Mouse (Mus musculus) embryonic facial prominence, embryonic 11.5 days (tissue): ENCODE data around the gene Cpne4. TPM values are rescaled to one million over a fixed set of nuclear protein-coding genes. Genes with fewer than 3 reads are reported as not detected.

ENCODE experiments used
- ATAC-seq: fragments of 200-750 bp; cut with Nextera tagmentation; replicated peaks from 2 replicates; pipeline ENCODE4 v1.8.0; 2017; ENCODE audit warnings: low read depth; ENCODE audit not compliant: insufficient number of reproducible peaks, low FRiP score, low TSS enrichment
- DNase-seq: peaks from one replicate; pipeline ENCODE4 v3.0.0-alpha.2; 2015; ENCODE audit warnings: low spot score
- H3K27ac ChIP-seq: fragments of 300-500 bp; sonication (generic); replicated peaks from 2 replicates; pipeline ENCODE4 v1.5.1; 2014; ENCODE audit warnings: mild to moderate bottlenecking, low read depth, low read length, control low read depth
- H3K27me3 ChIP-seq: fragments of 300-500 bp; sonication (generic); 2 replicates; pipeline ENCODE4 v1.6.1; 2014; ENCODE audit warnings: mild to moderate bottlenecking, low read length, moderate library complexity, mixed read lengths; ENCODE audit not compliant: control insufficient read depth, insufficient read depth
- H3K36me3 ChIP-seq: fragments of 300-500 bp; sonication (generic); replicated peaks from 2 replicates; pipeline ENCODE4 v1.6.1; 2014; ENCODE audit warnings: low read depth, mild to moderate bottlenecking, low read length, moderate library complexity, mixed read lengths; ENCODE audit not compliant: control insufficient read depth, insufficient read depth
- H3K4me1 ChIP-seq: fragments of 300-500 bp; sonication (generic); 2 replicates; pipeline ENCODE4 v1.6.1; 2014; ENCODE audit warnings: low read length, mixed read lengths; ENCODE audit not compliant: control insufficient read depth, insufficient read depth
- H3K4me2 ChIP-seq: fragments of 300-500 bp; sonication (generic); 2 replicates; pipeline ENCODE4 v1.6.1; 2014; ENCODE audit warnings: low read depth, mild to moderate bottlenecking, control low read depth, low read length, moderate library complexity
- H3K4me3 ChIP-seq: fragments of 300-500 bp; sonication (generic); 2 replicates; pipeline ENCODE4 v1.5.1; 2014; ENCODE audit warnings: low read depth, low read length, control low read depth
- H3K9ac ChIP-seq: fragments of 300-500 bp; sonication (generic); replicated peaks from 2 replicates; pipeline ENCODE4 v1.6.1; 2014; ENCODE audit warnings: mild to moderate bottlenecking, control low read depth, low read length
- H3K9me3 ChIP-seq: fragments of 300-500 bp; sonication (generic); replicated peaks from 2 replicates; pipeline ENCODE4 v1.6.1; 2016; ENCODE audit warnings: mild to moderate bottlenecking, low read length, inconsistent platforms, mixed read lengths; ENCODE audit not compliant: control insufficient read depth
- WGBS: fragments of 180-500 bp; shearing (Covaris S2); extraction: QIAGEN DNeasy Blood & Tissue Kit; methylation state at CpG from one replicate; pipeline ENCODE4 v1.1.7; 2014; 5-methylcytosine and 5-hydroxymethylcytosine counted together
- polyA plus RNA-seq: library from polyadenylated mRNA; unstranded; fragments of >200 nt; fragmentation: Nextera tagmentation; extraction: Ambion mirVana; gene quantifications from 2 replicates; pipeline ENCODE4 v1.2.1, GENCODE M21; 2014

The Cpne4 gene
- polyA plus RNA-seq, 1 experiment from 2014 or later, result 0.77 TPM

- no peak overlapping the region for H3K4me3 ChIP-seq
- no peaks in the 10 kb centered on the region for H3K27me3 ChIP-seq
- no peak overlapping the region for H3K9ac ChIP-seq
- no peaks in the 10 kb centered on the region for H3K36me3 ChIP-seq
- no peak overlapping the region for H3K27ac ChIP-seq
- 80% methylated on average over 5 of the region's 5 CpGs for WGBS
- H3K9me3 ChIP-seq, result no peaks in the 10 kb centered on the region
- no peak overlapping the region for H3K4me2 ChIP-seq
- no peak for DNase-seq
- ATAC-seq, result no peak
- no peaks in the 10 kb centered on the region for H3K4me1 ChIP-seq
These were observed 230.7 kb downstream of the Cpne4 start for GRCm38 (mm10) chr9:104777780-104778179.

- Histone ChIP-seq H3K4me1 (no peaks in the 10 kb centered on the region), H3K9me3 (no peaks in the 10 kb centered on the region), H3K4me2 (no peak overlapping the region), H3K27me3 (no peaks in the 10 kb centered on the region), H3K27ac (no peak overlapping the region), H3K36me3 (no peaks in the 10 kb centered on the region), H3K4me3 (no peak overlapping the region), H3K9ac (no peak overlapping the region)
- DNase-seq (no peak), ATAC-seq (no peak; the same call in 1 of the 2 replicates)
- 23% methylated on average over 2 of the region's 2 CpGs for WGBS
These were observed 249.5 kb downstream of the Cpne4 start for GRCm38 (mm10) chr9:104796601-104797000.

DNA sequence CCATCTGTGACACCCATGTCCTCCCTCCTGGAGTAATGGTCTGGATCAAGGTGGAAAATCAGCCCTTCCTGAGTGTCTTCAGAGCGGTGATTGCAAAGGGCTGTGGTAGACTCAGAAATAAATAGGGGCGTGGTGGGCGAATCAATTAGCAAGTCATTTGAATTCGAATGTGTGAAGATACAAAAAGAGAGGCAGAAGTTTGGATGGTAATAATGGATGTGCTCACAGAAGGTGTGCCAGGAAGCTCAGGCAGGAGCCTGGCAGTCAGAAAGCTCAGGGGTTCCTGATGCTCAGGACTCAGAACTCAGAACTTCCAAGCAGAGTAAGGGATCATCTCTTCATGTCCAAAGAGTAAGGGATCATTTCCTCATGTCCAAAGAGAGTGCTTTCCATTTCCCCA lies 257.7 kb downstream of the Cpne4 start:
- H3K9me3 ChIP-seq, result no peaks in the 10 kb centered on the region
- H3K4me2 ChIP-seq, result no peak overlapping the region
- WGBS, result 76% methylated on average over 4 of the region's 4 CpGs
- no peak overlapping the region for H3K4me3 ChIP-seq
- H3K27me3 ChIP-seq, result no peaks in the 10 kb centered on the region
- no peaks in the 10 kb centered on the region for H3K4me1 ChIP-seq
- no peak for ATAC-seq
- no peak overlapping the region for H3K27ac ChIP-seq
- DNase-seq, result no peak
- no peak overlapping the region for H3K9ac ChIP-seq
- H3K36me3 ChIP-seq, result no peaks in the 10 kb centered on the region

DNA sequence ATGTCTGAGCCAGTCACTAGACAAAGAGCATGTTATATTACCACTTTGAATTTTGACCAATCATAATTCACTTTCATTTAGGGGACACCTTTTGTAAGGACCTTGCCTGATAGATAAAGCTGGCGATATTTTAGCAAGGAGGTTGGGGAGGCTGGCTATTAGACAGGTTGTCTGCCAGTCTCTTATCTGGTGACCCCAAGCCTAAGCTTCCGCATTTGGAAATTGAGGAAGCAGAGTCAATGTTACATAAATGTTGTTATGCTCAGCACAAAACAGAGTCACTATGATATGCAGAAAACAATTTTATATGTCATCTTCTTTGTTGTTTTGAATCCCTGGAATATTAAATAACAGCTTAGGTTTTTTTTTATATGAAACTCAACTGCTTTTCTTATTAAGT lies 267.6 kb downstream of the Cpne4 start:
- DNase-seq (no peak), ATAC-seq (no peak)
- Histone ChIP-seq H3K27me3 (no peaks in the 10 kb centered on the region), H3K9me3 (no peaks in the 10 kb centered on the region), H3K36me3 (no peaks in the 10 kb centered on the region), H3K4me3 (no peak overlapping the region), H3K27ac (no peak overlapping the region), H3K4me2 (no peak overlapping the region), H3K4me1 (no peaks in the 10 kb centered on the region), H3K9ac (no peak overlapping the region)
- WGBS, result 85% methylated on average over 2 of the region's 2 CpGs

DNA sequence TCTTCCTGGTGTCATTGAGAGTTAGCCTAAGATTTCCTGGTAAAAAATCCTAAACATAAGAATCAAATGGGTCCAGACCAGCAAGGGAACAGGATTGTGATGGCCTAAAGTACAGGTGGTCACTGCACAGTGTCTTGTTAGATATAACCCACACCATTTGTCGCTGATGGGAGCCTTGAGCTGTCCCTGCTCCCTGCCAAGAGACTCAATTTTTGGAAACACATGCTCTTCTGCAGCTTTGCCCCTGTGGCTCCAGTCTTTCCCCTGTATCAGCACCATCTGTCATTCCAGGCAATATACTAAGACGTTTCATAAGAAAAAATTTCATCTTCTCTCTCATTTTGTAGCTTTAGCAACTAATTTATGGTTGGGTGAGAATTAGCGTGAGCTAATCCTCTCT lies 281.6 kb downstream of the Cpne4 start:
- no peak overlapping the region for H3K27ac ChIP-seq
- no peaks in the 10 kb centered on the region for H3K4me1 ChIP-seq
- no peaks in the 10 kb centered on the region for H3K36me3 ChIP-seq
- H3K27me3 ChIP-seq, result no peaks in the 10 kb centered on the region
- H3K9me3 ChIP-seq, result no peaks in the 10 kb centered on the region
- no peak for ATAC-seq
- no peak for DNase-seq
- H3K9ac ChIP-seq, result no peak overlapping the region
- no peak overlapping the region for H3K4me3 ChIP-seq
- WGBS, result 67% methylated on average over 3 of the region's 3 CpGs
- no peak overlapping the region for H3K4me2 ChIP-seq

DNA sequence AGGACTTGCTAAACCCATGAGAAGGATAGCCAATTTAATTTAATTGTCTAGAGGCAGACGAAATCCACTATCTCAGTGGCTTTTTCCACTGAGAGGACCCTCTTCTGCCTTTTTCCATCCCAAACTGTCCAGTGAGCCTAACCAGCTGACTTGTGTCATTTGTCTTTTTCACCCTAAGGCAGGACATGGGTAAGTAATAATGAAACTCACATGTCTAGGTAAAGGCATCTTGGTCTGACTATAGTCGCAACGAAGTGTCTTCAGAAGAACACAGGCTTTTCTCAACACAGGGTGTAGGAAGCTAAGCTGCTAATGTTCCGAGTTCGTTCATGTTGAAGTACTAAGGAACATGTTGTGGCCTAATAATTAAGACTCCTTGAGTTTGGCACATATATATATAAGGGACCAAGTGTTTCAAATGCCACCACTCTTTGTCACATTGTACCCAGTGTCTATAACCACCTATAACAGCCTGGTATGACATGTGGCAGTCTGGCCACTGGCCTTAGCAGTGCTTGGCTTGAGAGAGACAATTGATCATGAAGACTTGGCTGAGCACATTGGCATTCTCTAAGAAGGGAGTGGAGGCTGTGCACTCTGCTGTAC lies 286.0 kb downstream of the Cpne4 start:
- Histone ChIP-seq H3K27me3 (no peaks in the 10 kb centered on the region), H3K9me3 (no peaks in the 10 kb centered on the region), H3K4me1 (no peaks in the 10 kb centered on the region), H3K9ac (no peak overlapping the region), H3K4me2 (no peak overlapping the region), H3K27ac (no peak overlapping the region), H3K36me3 (no peaks in the 10 kb centered on the region), H3K4me3 (no peak overlapping the region)
- DNase-seq, result no peak
- 86% methylated on average over 5 of the region's 5 CpGs for WGBS
- ATAC-seq, result no peak

GRCm38 (mm10) chr9:104837931-104838330 lies 290.8 kb downstream of the Cpne4 start:
- no peak overlapping the region for H3K9ac ChIP-seq
- WGBS, result 42% methylated on average over 1 of the region's 1 CpGs
- DNase-seq, result no peak

DNA sequence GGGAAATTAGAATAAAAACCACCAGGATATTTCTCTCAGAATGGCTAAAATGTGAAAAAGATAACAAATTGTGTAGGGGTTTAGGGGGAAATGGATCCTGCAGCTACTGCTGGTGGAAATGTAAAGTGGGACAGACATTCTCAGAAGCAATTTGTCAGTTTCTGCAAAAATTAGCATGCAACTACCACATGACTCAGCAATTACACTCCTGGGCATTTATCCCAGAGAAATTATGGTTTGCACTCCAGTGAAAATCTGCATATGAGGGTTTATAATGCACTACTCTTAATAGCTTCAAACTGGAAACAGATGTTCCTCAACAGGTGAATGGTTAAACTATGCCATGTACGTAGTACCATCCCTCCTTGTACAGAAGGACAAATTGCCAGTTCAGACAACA lies 294.2 kb downstream of the Cpne4 start:
- no peak overlapping the region for H3K4me3 ChIP-seq
- DNase-seq (no peak), ATAC-seq (no peak)
- H3K9me3 ChIP-seq, result no peaks in the 10 kb centered on the region
- H3K4me1 ChIP-seq, result no peaks in the 10 kb centered on the region
- no peaks in the 10 kb centered on the region for H3K27me3 ChIP-seq
- H3K36me3 ChIP-seq, result no peaks in the 10 kb centered on the region
- WGBS, result 63% methylated on average over 1 of the region's 1 CpGs
- H3K9ac ChIP-seq, result no peak overlapping the region
- no peak overlapping the region for H3K4me2 ChIP-seq
- H3K27ac ChIP-seq, result no peak overlapping the region

More at GRCm38 (mm10) chr9:104837931-104838330, 290.8 kb downstream of the Cpne4 start:
- ATAC-seq, result no peak
- H3K4me2 ChIP-seq, result no peak overlapping the region
- H3K4me1 ChIP-seq, result no peaks in the 10 kb centered on the region
- no peaks in the 10 kb centered on the region for H3K36me3 ChIP-seq
- no peaks in the 10 kb centered on the region for H3K9me3 ChIP-seq
- H3K27ac ChIP-seq, result no peak overlapping the region
- no peaks in the 10 kb centered on the region for H3K27me3 ChIP-seq
- H3K4me3 ChIP-seq, result no peak overlapping the region
